Mouse (Mus musculus): ENCODE measurements around the gene Kif17. TPM values are rescaled to one million over a fixed set of nuclear protein-coding genes. Genes with fewer than 3 reads are reported as not detected.

Gene Kif17
- total RNA-seq, 2 experiments from 2014 or later, result 29.4 to 31.0 TPM

- intact Hi-C loops (cut with DNase I), result no loop called here
- Histone ChIP-seq H3K27ac (peak within 1 kb of the TSS; percentile 91), H3K4me3 (peak within 1 kb of the TSS; percentile 85)
- TF ChIP-seq CTCF (IDR thresholded peaks at IDR 0.05), result no peak; the same call in 1 of the 2 replicates
- peak; percentile 96 to 98 for DNase-seq (ENCODE audit: extremely low spot score in 1 of 2, low spot score in 2 of 2)
Measured at GRCm38 (mm10) chr4:138304340-138305104, 54.3 kb downstream of the Kif17 start, which contains the start of gene Ddost. TSS of gene Ddost (plus strand) at chr4:138304730.

DNA sequence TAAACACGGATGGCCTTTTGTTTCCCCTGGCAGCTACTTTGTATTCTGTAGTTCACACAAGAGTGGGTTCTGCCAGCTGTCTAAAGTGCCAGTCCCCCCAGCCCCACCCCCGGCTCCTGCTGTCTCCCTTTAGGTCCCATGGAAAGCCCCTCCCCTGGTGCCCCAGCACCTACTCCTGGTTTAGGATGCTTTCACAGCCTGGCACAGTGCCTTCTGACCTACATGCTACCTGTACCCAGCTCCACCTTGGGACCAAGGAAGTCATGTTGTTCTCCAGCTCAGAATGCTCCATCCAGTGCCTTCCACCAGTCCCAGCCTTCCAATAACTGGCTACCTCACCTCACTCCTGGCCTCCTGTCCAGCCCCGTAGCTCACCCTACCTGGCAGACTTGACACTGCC is 56.8 kb downstream of the Kif17 start:
- H3K27ac ChIP-seq, result no peak overlapping the region
- intact Hi-C loops (cut with DNase I), result no loop called here
- no peak for TF ChIP-seq CTCF (IDR thresholded peaks at IDR 0.05)
- DNase-seq (ENCODE audit: extremely low spot score in 1 of 2, low spot score in 2 of 2), result no peak
- H3K4me3 ChIP-seq, result no peak overlapping the region

DNA sequence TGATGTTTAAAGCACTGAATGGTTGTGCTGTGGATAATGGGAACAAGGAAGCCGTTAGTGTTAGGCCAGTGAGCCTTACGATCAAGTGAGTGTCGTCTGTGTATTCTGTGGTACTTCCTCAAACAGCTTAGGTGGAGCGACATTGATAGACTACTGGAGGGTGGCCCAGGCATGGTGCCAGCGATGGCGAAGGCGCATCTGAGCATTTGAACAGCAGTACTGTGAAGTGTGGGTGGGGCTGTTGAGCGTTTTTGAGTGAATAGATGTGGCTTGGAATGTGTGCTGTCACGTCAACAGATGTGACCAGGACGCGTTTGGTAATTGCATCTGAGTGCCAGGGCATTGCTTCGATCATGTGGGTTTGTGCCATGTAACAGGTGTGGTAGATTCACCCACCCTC is 57.5 kb downstream of the Kif17 start:
- Histone ChIP-seq H3K27ac (no peak overlapping the region), H3K4me3 (no peak overlapping the region)
- DNase-seq (ENCODE audit: extremely low spot score in 1 of 2, low spot score in 2 of 2), result no peak
- intact Hi-C loops (cut with DNase I), result no loop called here
- TF ChIP-seq CTCF (IDR thresholded peaks at IDR 0.05), result no peak

DNA sequence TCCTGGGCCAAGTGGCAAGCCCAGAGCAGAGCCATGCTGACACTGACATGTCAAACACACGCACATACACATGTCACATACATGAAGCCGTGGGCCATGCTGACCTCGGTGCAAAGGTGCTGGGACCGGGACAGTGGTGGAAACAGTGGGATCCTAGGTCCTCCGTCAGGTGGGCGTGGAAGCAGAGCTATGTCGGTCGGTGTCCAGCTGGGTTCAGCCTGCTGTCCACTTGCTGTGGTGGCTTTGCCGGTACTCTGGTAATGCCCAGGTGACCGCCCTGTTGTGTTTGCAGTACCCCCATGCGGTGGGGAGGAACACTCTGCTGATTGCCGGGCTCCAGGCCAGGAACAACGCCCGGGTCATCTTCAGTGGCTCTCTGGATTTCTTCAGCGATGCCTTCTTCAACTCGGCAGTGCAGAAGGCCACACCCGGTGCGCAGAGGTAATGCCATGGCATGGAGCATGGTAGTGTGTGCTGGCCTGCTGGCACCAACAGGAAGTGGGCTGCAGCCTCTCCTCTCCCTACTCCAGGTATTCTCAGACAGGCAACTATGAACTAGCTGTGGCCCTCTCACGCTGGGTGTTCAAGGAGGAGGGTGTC is 60.2 kb downstream of the Kif17 start:
- Histone ChIP-seq H3K27ac (no peak overlapping the region), H3K4me3 (no peak overlapping the region)
- no peak for DNase-seq (ENCODE audit: extremely low spot score in 1 of 2, low spot score in 2 of 2)
- no peak for TF ChIP-seq CTCF (IDR thresholded peaks at IDR 0.05)
- intact Hi-C loops (cut with DNase I), result no loop called here

- DNase-seq (ENCODE audit: extremely low spot score in 1 of 2, low spot score in 2 of 2), result peak in 1 of 2 experiments; percentile 61
- TF ChIP-seq CTCF (IDR thresholded peaks at IDR 0.05), result peak; percentile 80
- intact Hi-C loops (cut with DNase I), result no loop called here
- no peak overlapping the region for H3K27ac ChIP-seq
- no peak overlapping the region for H3K4me3 ChIP-seq
Measured at GRCm38 (mm10) chr4:138311595-138311994, 61.4 kb downstream of the Kif17 start.

GRCm38 (mm10) chr4:138312105-138312504 is 61.9 kb downstream of the Kif17 start:
- intact Hi-C loops (cut with DNase I), result no loop called here
- no peak overlapping the region for H3K27ac ChIP-seq
- H3K4me3 ChIP-seq, result no peak overlapping the region
- TF ChIP-seq CTCF (IDR thresholded peaks at IDR 0.05), result no peak
- no peak for DNase-seq (ENCODE audit: extremely low spot score in 1 of 2, low spot score in 2 of 2)

- DNase-seq (ENCODE audit: extremely low spot score in 1 of 2, low spot score in 2 of 2), result no peak
- Histone ChIP-seq H3K27ac (no peak overlapping the region), H3K4me3 (no peak overlapping the region)
- intact Hi-C loops (cut with DNase I), result no loop called here
- no peak for TF ChIP-seq CTCF (IDR thresholded peaks at IDR 0.05)
Measured at GRCm38 (mm10) chr4:138313021-138313420, 62.8 kb downstream of the Kif17 start.

DNA sequence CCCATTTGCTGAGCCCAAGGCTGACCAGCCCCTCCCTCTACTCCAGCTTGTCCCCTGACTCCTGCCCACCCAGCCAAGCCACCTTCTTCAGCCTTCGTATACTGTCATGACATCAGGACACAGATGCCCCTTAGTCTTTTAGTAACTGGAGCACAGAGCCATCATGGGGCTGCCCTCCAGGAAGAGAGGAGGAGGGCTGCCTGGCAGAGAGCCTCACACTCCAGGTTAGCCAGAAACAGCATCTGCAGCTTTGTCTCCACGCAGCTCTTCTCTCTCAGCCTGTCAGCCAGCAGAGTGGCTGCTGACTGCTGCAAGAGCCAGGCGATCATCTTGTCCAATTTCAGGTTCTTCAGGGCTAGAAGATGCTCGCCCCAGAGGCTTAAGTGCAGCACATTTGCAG is 63.6 kb downstream of the Kif17 start:
- TF ChIP-seq CTCF (IDR thresholded peaks at IDR 0.05), result no peak
- intact Hi-C loops (cut with DNase I), result no loop called here
- DNase-seq (ENCODE audit: extremely low spot score in 1 of 2, low spot score in 2 of 2), result no peak
- Histone ChIP-seq H3K27ac (peak overlapping the region; percentile 40), H3K4me3 (no peak overlapping the region)

- H3K27ac ChIP-seq, result no peak overlapping the region
- intact Hi-C loops (cut with DNase I), result no loop called here
- TF ChIP-seq CTCF (IDR thresholded peaks at IDR 0.05), result peak; percentile 52
Measured at GRCm38 (mm10) chr4:138315781-138316180, 65.5 kb downstream of the Kif17 start.

GRCm38 (mm10) chr4:138316369-138316768 is 66.1 kb downstream of the Kif17 start:
- intact Hi-C loops (cut with DNase I), result no loop called here
- TF ChIP-seq CTCF (IDR thresholded peaks at IDR 0.05), result peak; percentile 34
- Histone ChIP-seq H3K4me3 (no peak overlapping the region), H3K27ac (no peak overlapping the region)
- DNase-seq (ENCODE audit: extremely low spot score in 1 of 2, low spot score in 2 of 2), result no peak

More at GRCm38 (mm10) chr4:138315781-138316180, 65.5 kb downstream of the Kif17 start:
- H3K4me3 ChIP-seq, result no peak overlapping the region
- no peak for DNase-seq (ENCODE audit: extremely low spot score in 1 of 2, low spot score in 2 of 2)

DNA sequence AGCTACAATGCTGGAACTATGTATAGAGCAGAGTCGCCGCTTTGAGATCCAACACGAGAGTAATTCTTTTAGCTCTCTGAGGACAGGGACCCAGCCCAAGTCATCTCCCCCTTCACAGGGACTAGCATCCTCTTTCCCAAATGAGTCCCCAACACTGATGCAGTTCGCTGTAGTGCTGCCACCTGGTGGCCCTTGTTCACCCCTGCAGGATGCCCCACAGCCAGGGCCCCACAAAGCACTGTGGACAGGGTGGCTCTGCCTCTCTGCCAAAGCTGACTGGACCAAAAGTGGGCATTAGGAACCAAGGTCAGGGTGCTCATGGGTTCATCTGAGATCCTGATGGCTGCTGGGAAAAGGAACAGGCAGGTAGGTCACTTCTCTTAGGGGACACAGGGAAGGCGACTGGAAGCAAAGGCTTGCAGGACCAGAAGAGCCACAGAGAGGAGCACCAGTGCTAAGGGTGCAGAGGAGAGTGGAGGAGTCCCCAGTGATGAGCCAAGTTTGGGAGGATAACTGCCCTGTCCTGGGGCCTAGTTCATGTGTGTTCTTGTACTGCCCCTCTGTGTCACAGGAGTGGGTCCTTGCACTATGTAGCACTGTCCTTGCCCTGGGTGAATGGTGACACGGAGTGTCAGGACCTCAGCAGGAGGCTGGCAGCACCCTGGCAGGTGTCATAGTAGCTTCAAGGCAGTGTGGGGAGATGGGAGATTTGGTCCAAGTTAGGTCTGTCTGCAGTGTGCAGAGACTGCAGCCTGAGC is 68.5 kb downstream of the Kif17 start:
- TF ChIP-seq CTCF (IDR thresholded peaks at IDR 0.05), result peak; percentile 91
- Histone ChIP-seq H3K4me3 (no peak overlapping the region), H3K27ac (0 out of 2 replicates have a peak overlapping the region, but pooled peaks have one; percentile 36)
- peak; percentile 62 to 65 for DNase-seq (ENCODE audit: extremely low spot score in 1 of 2, low spot score in 2 of 2)
- intact Hi-C loops (cut with DNase I), result loop anchor here (1.0 kb wide), 2 partner anchors 61 to 108 kb away; no protein-coding TSS in a partner anchor

GRCm38 (mm10) chr4:138319508-138319907 is 69.3 kb downstream of the Kif17 start:
- intact Hi-C loops (cut with DNase I), result loop anchor here (1.0 kb wide), 2 partner anchors 60 to 107 kb away; no protein-coding TSS in a partner anchor
- peak; percentile 82 to 89 for DNase-seq (ENCODE audit: extremely low spot score in 1 of 2, low spot score in 2 of 2)
- no peak overlapping the region; the same call in 1 of the 2 replicates for H3K27ac ChIP-seq
- TF ChIP-seq CTCF (IDR thresholded peaks at IDR 0.05), result no peak; the same call in none of the 2 replicates
- no peak overlapping the region for H3K4me3 ChIP-seq
